Mouse (Mus musculus) kidney, adult 18-20 months (tissue): ENCODE measurements around the gene Nhej1.
A peak's percentile ranks its signal among the peaks of the same experiment; 100 is the strongest.

Experiments
- DNase-seq: peaks from one replicate; pipeline ENCODE4 v3.0.0; 2021

The Nhej1 gene

GRCm38 (mm10) chr1:74973590-74973989 is 151.4 kb downstream of the Nhej1 start:
- peak; percentile 33 for DNase-seq

- DNase-seq = peak; percentile 55
These were observed 153.5 kb downstream of the Nhej1 start for GRCm38 (mm10) chr1:74971353-74972050.

GRCm38 (mm10) chr1:74967962-74968580 is 156.9 kb downstream of the Nhej1 start:
- no peak for DNase-seq

- peak; percentile 87 for DNase-seq
These were observed 160.3 kb downstream of the Nhej1 start for GRCm38 (mm10) chr1:74964494-74965215.

- peak; percentile 38 for DNase-seq
These were observed 162.2 kb downstream of the Nhej1 start for GRCm38 (mm10) chr1:74962853-74963227.

- no peak for DNase-seq
These were observed 162.7 kb downstream of the Nhej1 start for GRCm38 (mm10) chr1:74962126-74962852.

GRCm38 (mm10) chr1:74961722-74962121 is 163.3 kb downstream of the Nhej1 start:
- no peak for DNase-seq

GRCm38 (mm10) chr1:74960059-74960458 is 164.9 kb downstream of the Nhej1 start:
- no peak for DNase-seq

- peak; percentile 69 for DNase-seq
These were observed 173.3 kb downstream of the Nhej1 start, which contains the start of gene Ihh for GRCm38 (mm10) chr1:74951556-74952210. Gene Ihh (minus strand): TSS chr1:74951672.

GRCm38 (mm10) chr1:74950576-74951490 is 174.2 kb downstream of the Nhej1 start:
- peak; percentile 58 for DNase-seq

GRCm38 (mm10) chr1:74950066-74950465 is 174.9 kb downstream of the Nhej1 start:
- DNase-seq = no peak

- DNase-seq = peak; percentile 89
These were observed 175.3 kb downstream of the Nhej1 start for GRCm38 (mm10) chr1:74949666-74950050.

GRCm38 (mm10) chr1:74948784-74949665 is 176.0 kb downstream of the Nhej1 start:
- DNase-seq = peak; percentile 84

GRCm38 (mm10) chr1:74947986-74948670 is 176.9 kb downstream of the Nhej1 start:
- DNase-seq = peak; percentile 48

- DNase-seq = no peak
These were observed 183.2 kb downstream of the Nhej1 start for GRCm38 (mm10) chr1:74941651-74942360.

GRCm38 (mm10) chr1:74939762-74940161 is 185.2 kb downstream of the Nhej1 start:
- no peak for DNase-seq

GRCm38 (mm10) chr1:74936221-74936830 is 188.7 kb downstream of the Nhej1 start:
- DNase-seq = peak; percentile 76

GRCm38 (mm10) chr1:74935402-74935801 is 189.6 kb downstream of the Nhej1 start, which contains the start of gene Cfap65:
Gene Cfap65 (minus strand): TSS chr1:74935599.
- peak; percentile 78 for DNase-seq
